Mouse (Mus musculus): Measurements from ENCODE around the gene Ube2l6. TPM values are rescaled to one million over a fixed set of nuclear protein-coding genes. Genes with fewer than 3 reads are reported as not detected.

Gene Ube2l6
- polyA plus RNA-seq, 1 experiment from 2014 or later, result 23.2 TPM

DNA sequence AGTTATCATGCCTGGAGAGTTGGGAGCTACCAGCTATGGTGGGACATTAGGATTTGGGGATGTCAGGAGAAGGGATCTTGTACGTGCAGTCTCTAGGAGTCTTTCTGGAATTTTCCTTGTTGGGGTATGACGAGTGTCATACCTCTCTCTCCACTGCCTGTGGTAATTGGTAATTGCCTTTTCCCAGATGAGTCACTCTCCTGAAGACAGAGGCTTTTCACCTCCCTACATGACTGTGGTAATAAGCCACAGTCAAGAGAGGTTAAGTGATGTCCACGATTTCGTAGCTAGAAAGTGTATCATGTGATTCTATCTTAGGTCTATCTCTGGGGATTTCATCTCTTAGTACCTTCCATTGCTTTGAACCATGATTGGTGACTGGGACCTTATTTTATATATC is 26.2 kb upstream of the Ube2l6 start:
- 87% methylated on average over 4 of the region's 4 CpGs for WGBS
- ATAC-seq (ENCODE audit: insufficient number of reproducible peaks, insufficient read depth, low FRiP score, low TSS enrichment, low read depth), result no peak

DNA sequence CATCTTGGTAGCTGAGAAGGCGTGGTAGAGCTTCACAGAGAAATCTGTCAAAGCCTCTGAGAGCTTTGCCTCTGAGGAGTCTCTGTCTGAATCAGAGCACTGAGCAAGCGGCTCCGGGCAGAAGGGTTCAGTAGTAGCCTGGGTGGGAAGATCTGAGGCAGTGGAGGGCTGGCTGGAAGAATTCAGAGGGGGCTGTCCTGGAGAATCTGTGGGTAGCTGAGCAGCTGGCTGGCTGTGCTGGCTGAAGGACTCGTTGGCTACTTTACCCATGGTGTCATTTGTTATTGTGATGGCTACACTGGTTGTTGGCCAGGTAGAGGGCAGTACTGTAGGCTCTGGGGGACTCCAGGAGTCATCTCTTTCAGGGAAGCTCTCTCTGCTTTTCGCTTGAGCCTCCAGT is 25.4 kb upstream of the Ube2l6 start:
- Histone ChIP-seq H3K27ac (no peak overlapping the region), H3K27me3 (no peaks in the 10 kb centered on the region), H3K36me3 (no peaks in the 10 kb centered on the region), H3K9me3 (no peaks in the 10 kb centered on the region), H3K4me2 (no peak overlapping the region), H3K9ac (replicated peaks) (0 out of 2 replicates have a peak overlapping the region, but pooled peaks have one; percentile 27), H3K4me3 (replicated peaks) (no peak overlapping the region), H3K4me1 (replicated peaks) (peaks cover 14% of the 10 kb centered on the region)
- no peak for ATAC-seq (ENCODE audit: insufficient number of reproducible peaks, insufficient read depth, low FRiP score, low TSS enrichment, low read depth)
- 81% methylated on average over 5 of the region's 5 CpGs for WGBS

More for the DNA sequence above, 26.2 kb upstream of the Ube2l6 start:
- Histone ChIP-seq H3K36me3 (no peaks in the 10 kb centered on the region), H3K9me3 (no peaks in the 10 kb centered on the region), H3K9ac (replicated peaks) (no peak overlapping the region), H3K27ac (no peak overlapping the region), H3K4me3 (replicated peaks) (no peak overlapping the region), H3K27me3 (no peaks in the 10 kb centered on the region), H3K4me2 (no peak overlapping the region), H3K4me1 (replicated peaks) (peaks cover 14% of the 10 kb centered on the region)

DNA sequence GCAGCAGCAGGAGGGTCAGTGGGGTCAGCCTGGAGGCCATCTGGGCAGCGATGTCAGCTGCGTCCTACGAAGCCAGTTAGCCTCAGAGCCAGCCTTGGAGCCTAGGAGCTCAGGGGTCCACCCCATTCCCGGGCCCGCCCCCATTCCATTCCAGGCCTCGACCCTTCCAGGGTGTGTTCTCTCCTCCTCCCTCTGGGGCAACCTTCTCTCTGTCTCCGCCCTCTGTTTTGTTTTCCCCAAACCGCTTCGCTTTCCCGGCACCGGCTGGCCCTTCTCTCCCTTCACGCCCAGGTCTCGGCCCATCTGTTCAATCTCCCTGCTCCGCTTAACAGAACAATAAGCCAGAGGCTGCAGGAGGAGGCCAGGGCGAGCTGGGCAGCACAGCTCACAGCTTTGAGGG is 23.9 kb upstream of the Ube2l6 start:
- Histone ChIP-seq H3K27ac (peak overlapping the region; percentile 78), H3K27me3 (no peaks in the 10 kb centered on the region), H3K36me3 (no peaks in the 10 kb centered on the region), H3K4me2 (peak overlapping the region; percentile 62), H3K9ac (replicated peaks) (peak overlapping the region; percentile 56), H3K9me3 (no peaks in the 10 kb centered on the region), H3K4me1 (replicated peaks) (peaks cover 14% of the 10 kb centered on the region), H3K4me3 (replicated peaks) (peak overlapping the region; percentile 37)
- WGBS, result 0% methylated on average over 15 of the region's 15 CpGs
- peak; percentile 83 for ATAC-seq (ENCODE audit: insufficient number of reproducible peaks, insufficient read depth, low FRiP score, low TSS enrichment, low read depth)

DNA sequence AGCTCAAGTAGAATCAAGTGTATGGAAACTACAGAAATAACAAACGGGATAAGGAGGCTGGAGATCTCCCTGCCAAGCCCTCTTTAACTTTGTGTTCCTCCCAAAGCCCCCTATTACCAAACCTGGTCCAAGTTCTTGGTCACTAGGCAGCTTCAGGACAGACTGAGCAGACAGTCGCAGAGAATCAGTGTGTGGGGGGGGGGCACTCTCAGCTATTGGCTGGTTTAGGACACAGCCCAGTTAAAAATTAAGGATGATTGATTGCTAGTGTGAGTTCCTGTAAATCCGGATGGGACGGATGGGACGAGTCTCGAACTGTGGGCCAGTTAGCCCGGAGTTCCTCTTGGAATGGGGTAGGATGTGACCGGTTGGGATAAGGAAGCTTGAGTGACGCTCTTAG is 23.4 kb upstream of the Ube2l6 start, which contains the start of gene Serping1:
TSS of gene Serping1 (minus strand) at position 204 of the 400 bp plus-strand sequence.
- Histone ChIP-seq H3K4me1 (replicated peaks) (peaks cover 14% of the 10 kb centered on the region), H3K4me2 (peak within 1 kb of the TSS; percentile 62), H3K36me3 (no peaks in the 10 kb centered on the region), H3K4me3 (replicated peaks) (peak within 1 kb of the TSS; percentile 37), H3K9me3 (no peaks in the 10 kb centered on the region), H3K27ac (peak within 1 kb of the TSS; percentile 78), H3K9ac (replicated peaks) (peak within 1 kb of the TSS; percentile 56), H3K27me3 (no peaks in the 10 kb centered on the region)
- ATAC-seq (ENCODE audit: insufficient number of reproducible peaks, insufficient read depth, low FRiP score, low TSS enrichment, low read depth), result no peak
- 65% methylated on average over 9 of the region's 9 CpGs for WGBS

DNA sequence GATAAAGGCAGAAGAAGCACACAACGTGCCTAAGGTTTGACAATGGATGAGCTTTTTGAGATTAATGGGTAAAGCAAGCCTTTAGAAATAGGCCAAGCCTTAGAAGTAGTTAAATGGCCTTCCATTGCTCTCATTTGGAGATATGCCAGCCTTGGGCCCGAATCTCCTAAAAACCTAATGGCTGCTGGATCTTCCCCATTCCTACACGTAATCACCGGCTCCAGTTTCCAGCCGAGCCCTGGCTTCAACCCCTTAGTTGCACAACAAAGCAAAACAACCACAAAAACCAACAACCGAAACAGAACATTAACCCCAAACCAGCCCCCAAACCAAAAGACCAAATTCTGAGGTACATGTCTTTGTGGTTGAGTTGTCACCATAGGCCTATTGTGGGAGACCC is 23.0 kb upstream of the Ube2l6 start:
- ATAC-seq (ENCODE audit: insufficient number of reproducible peaks, insufficient read depth, low FRiP score, low TSS enrichment, low read depth), result no peak
- no peak overlapping the region for H3K4me2 ChIP-seq
- H3K9me3 ChIP-seq, result no peaks in the 10 kb centered on the region
- H3K27me3 ChIP-seq, result no peaks in the 10 kb centered on the region
- no peaks in the 10 kb centered on the region for H3K36me3 ChIP-seq
- H3K27ac ChIP-seq, result no peak overlapping the region
- H3K4me1 ChIP-seq (replicated peaks), result peaks cover 14% of the 10 kb centered on the region
- H3K4me3 ChIP-seq (replicated peaks), result no peak overlapping the region
- H3K9ac ChIP-seq (replicated peaks), result no peak overlapping the region
- WGBS, result 88% methylated on average over 6 of the region's 6 CpGs

DNA sequence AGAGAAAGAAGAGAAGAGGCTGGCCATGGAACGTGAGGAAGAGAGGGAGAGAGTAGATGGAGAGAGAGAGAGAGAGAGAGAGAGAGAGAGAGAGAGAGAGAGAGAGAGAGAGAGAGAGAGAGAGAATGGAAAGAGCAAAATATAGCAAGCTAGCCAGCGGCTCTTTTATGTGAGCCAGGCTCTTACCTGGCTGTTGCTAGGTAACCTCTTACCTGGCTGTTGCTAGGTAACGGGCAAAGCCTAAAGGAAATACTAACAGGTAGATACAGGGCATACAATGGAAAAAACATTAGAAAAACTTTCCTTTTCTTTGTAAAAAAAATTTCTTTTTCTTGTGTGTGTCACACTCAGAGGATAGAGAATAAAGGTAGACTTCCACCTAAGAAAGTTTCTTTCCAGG is 20.9 kb upstream of the Ube2l6 start:
- Histone ChIP-seq H3K27me3 (no peaks in the 10 kb centered on the region), H3K9ac (replicated peaks) (no peak overlapping the region), H3K4me2 (no peak overlapping the region), H3K4me3 (replicated peaks) (no peak overlapping the region), H3K36me3 (no peaks in the 10 kb centered on the region), H3K27ac (no peak overlapping the region), H3K9me3 (no peaks in the 10 kb centered on the region), H3K4me1 (replicated peaks) (peaks cover 14% of the 10 kb centered on the region)
- no peak for ATAC-seq (ENCODE audit: insufficient number of reproducible peaks, insufficient read depth, low FRiP score, low TSS enrichment, low read depth)
- 60% methylated on average over 3 of the region's 3 CpGs for WGBS

DNA sequence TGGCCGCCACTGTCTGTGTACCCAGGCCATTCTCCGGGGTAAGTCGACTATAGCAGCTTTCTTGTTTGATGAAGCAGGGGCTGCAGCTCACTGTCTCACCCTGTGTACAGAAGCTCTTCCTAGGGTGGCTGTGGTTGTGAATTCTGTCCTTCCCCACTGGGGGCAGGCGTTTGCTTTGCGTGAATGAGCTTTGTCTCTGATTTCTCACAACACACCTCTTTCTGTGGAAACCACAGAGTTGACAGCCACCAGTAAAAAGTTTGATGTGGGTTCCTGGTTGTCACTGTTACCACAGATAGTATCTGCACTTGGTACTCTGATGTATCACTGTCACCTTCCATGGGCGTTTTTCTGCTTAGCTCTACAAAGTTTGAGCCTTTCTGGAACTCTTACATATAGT is 19.4 kb upstream of the Ube2l6 start:
- no peak overlapping the region for H3K4me2 ChIP-seq
- no peak overlapping the region for H3K27ac ChIP-seq
- WGBS, result 59% methylated on average over 6 of the region's 6 CpGs
- H3K9ac ChIP-seq (replicated peaks), result no peak overlapping the region
- peaks cover 11% of the 10 kb centered on the region for H3K4me1 ChIP-seq (replicated peaks)
- ATAC-seq (ENCODE audit: insufficient number of reproducible peaks, insufficient read depth, low FRiP score, low TSS enrichment, low read depth), result no peak
- H3K36me3 ChIP-seq, result no peaks in the 10 kb centered on the region
- no peaks in the 10 kb centered on the region for H3K9me3 ChIP-seq
- H3K4me3 ChIP-seq (replicated peaks), result no peak overlapping the region
- H3K27me3 ChIP-seq, result peaks cover 3% of the 10 kb centered on the region; the same call in 1 of the 2 replicates

DNA sequence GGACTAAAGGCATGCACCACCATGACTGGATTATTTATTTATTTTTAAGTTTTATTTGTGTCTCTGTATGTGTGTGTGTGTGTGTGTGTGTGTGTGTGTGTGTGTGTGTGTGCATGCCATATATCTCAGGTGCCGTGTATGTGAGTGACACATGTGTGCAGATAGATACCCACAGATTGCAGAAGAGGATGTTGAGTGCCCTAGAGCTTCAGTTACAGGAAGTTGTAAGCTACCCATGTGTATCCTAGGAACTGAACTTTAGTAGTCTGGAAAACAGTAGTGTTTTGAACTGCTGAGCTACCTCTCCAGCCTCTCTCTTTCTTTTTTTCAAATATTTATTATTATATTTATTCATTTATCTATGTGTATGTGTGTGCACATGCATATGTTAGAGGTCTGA is 15.3 kb upstream of the Ube2l6 start:
- H3K4me2 ChIP-seq, result no peak overlapping the region
- no peaks in the 10 kb centered on the region for H3K36me3 ChIP-seq
- H3K27me3 ChIP-seq, result peaks cover 5% of the 10 kb centered on the region; the same call in 1 of the 2 replicates
- no peak overlapping the region for H3K4me3 ChIP-seq (replicated peaks)
- ATAC-seq (ENCODE audit: insufficient number of reproducible peaks, insufficient read depth, low FRiP score, low TSS enrichment, low read depth), result no peak
- H3K9me3 ChIP-seq, result no peaks in the 10 kb centered on the region
- H3K27ac ChIP-seq, result no peak overlapping the region
- 58% methylated on average over 1 of the region's 1 CpGs for WGBS
- H3K4me1 ChIP-seq (replicated peaks), result no peaks in the 10 kb centered on the region
- no peak overlapping the region for H3K9ac ChIP-seq (replicated peaks)

DNA sequence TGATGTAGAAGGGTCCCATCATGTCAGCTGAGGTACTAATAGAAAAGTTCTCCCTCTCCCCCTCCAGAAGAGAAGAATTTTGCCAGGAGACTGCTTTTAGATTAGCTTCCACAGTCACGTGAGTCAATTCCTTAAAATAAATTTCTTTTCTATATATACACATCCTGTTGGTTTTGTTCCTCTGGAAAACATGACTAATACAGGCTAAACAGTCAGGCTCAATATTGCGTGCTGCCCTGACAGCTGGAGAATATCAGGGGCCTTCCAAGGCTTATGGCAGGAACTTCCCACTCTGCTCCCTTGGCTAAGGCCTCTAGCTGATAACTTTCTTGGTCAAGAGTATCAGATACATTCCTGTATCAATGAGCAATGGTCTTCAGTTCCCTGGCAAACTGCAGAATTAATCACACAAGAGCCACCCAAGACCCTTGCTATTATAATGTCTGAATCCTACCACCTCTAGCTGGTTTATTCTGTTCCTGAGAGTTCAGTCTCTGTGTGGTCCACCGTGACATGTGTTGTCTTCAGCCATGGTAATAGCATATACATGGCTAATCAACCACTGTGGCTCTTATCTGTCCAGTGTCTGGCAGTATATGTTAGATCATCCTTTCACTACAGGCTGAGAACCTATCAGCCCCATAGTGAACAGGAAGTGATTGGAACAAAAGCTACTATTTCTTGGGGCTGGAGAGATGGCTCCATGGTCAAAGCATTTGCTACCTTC is 14.6 kb upstream of the Ube2l6 start:
- 78% methylated on average over 3 of the region's 3 CpGs for WGBS
- no peak overlapping the region for H3K4me3 ChIP-seq (replicated peaks)
- no peaks in the 10 kb centered on the region for H3K36me3 ChIP-seq
- ATAC-seq (ENCODE audit: insufficient number of reproducible peaks, insufficient read depth, low FRiP score, low TSS enrichment, low read depth), result no peak
- H3K27ac ChIP-seq, result no peak overlapping the region
- peaks cover 5% of the 10 kb centered on the region; the same call in 1 of the 2 replicates for H3K27me3 ChIP-seq
- H3K9me3 ChIP-seq, result no peaks in the 10 kb centered on the region
- no peaks in the 10 kb centered on the region for H3K4me1 ChIP-seq (replicated peaks)
- H3K9ac ChIP-seq (replicated peaks), result no peak overlapping the region
- no peak overlapping the region for H3K4me2 ChIP-seq

DNA sequence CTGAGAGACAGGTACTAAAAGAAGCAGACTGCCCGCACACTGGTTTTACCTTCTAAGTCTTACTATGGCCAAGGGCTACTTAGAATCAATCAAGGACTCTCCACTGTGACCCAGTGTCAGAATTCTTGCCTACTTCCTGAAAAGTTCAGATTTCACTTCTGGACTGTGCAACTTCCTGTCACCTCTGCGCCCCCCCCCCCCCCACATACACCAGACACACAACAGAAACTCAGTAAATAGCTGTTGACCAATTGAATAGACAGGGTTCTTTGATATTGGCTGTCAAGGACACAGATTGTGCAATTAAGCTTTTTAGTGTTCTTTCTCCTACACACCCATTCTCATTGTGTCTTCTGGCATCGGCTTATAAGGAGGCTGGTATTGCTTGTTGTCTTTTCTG is 10.3 kb upstream of the Ube2l6 start:
- no peak for ATAC-seq (ENCODE audit: insufficient number of reproducible peaks, insufficient read depth, low FRiP score, low TSS enrichment, low read depth)
- 86% methylated on average over 3 of the region's 3 CpGs for whole genome bisulfite sequencing
- Histone ChIP-seq H3K9ac (replicated peaks) (no peak overlapping the region), H3K4me3 (replicated peaks) (no peak overlapping the region), H3K4me2 (no peak overlapping the region), H3K9me3 (no peaks in the 10 kb centered on the region), H3K27me3 (peaks cover 11% of the 10 kb centered on the region; the same call in 1 of the 2 replicates), H3K27ac (no peak overlapping the region), H3K4me1 (replicated peaks) (no peaks in the 10 kb centered on the region), H3K36me3 (no peaks in the 10 kb centered on the region)

DNA sequence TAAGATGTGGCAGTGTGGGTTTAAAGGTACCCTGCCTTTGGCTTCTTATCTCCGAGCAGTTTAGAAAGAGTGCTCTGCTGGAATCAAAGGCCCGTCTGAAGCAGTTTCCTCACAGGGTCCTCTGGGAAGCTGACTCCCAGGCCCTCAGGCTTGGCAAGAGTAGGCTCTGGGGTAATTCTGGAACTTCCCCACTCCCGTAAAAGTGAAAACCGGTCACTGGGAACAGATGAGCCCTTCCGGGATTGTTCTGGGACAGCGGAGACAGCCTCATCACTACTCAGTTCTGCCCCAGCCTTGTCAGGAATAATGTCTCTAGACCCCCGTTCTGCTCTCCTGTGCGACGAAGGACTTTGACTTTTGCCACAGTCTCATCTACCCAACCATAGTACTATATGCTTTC is 8.2 kb upstream of the Ube2l6 start:
- Histone ChIP-seq H3K4me3 (replicated peaks) (no peak overlapping the region), H3K9me3 (peaks cover 5% of the 10 kb centered on the region; the same call in 1 of the 2 replicates), H3K4me1 (replicated peaks) (no peaks in the 10 kb centered on the region), H3K27me3 (peaks cover 7% of the 10 kb centered on the region; the same call in 1 of the 2 replicates), H3K4me2 (no peak overlapping the region), H3K27ac (no peak overlapping the region), H3K36me3 (no peaks in the 10 kb centered on the region), H3K9ac (replicated peaks) (no peak overlapping the region)
- no peak for ATAC-seq (ENCODE audit: insufficient number of reproducible peaks, insufficient read depth, low FRiP score, low TSS enrichment, low read depth)
- whole genome bisulfite sequencing, result 50% methylated on average over 9 of the region's 9 CpGs

DNA sequence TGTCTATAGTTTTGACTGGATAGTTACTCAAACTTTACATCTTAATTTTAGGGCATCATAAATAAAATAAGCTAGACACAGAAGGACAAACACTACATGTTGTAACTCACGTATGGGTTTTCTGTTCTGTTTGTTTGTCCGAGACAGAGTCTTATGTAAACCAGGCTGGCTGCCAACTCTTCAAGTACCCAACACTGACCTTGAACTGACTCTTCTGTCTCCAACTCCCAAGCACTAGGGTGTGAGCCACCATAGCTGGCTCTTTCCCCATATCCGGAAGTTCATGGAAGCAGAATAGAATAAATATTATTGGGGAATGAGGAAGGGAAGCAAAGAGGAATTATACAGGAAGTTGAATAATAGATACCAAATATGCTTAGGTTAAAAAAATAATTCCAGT is 6.1 kb upstream of the Ube2l6 start:
- Histone ChIP-seq H3K9ac (replicated peaks) (no peak overlapping the region), H3K27ac (no peak overlapping the region), H3K36me3 (no peaks in the 10 kb centered on the region), H3K4me1 (replicated peaks) (no peaks in the 10 kb centered on the region), H3K4me2 (no peak overlapping the region), H3K27me3 (peaks cover 7% of the 10 kb centered on the region; the same call in 1 of the 2 replicates), H3K9me3 (peaks cover 9% of the 10 kb centered on the region; the same call in 1 of the 2 replicates), H3K4me3 (replicated peaks) (no peak overlapping the region)
- 88% methylated on average over 3 of the region's 3 CpGs for WGBS
- no peak for ATAC-seq (ENCODE audit: insufficient number of reproducible peaks, insufficient read depth, low FRiP score, low TSS enrichment, low read depth)

All from limb, embryonic 12.5 days (tissue).